Mouse (Mus musculus) megakaryocyte, embryonic 14.5 days (primary cell): ENCODE data around the gene Psd. TPM values are rescaled to one million over a fixed set of nuclear protein-coding genes. Genes with fewer than 3 reads are reported as not detected.

Source experiments
- H3K27me3 ChIP-seq: replicated peaks from 2 replicates; pipeline ENCODE3; 2012; ENCODE audit warnings: inconsistent platforms
- H3K36me3 ChIP-seq: replicated peaks from 2 replicates; pipeline ENCODE3; 2012; ENCODE audit warnings: low read length, inconsistent platforms, mixed read lengths
- H3K4me1 ChIP-seq: 2 replicates; pipeline ENCODE4 v1.6.1; 2012; ENCODE audit warnings: inconsistent platforms
- H3K4me3 ChIP-seq: replicated peaks from 2 replicates; pipeline ENCODE3; 2012; ENCODE audit warnings: moderate library complexity, mild to moderate bottlenecking, inconsistent platforms
- H3K9me3 ChIP-seq: 2 replicates; pipeline ENCODE4 v1.6.1; 2012; ENCODE audit warnings: inconsistent platforms
- FLI1 ChIP-seq: IDR thresholded peaks from 2 replicates; pipeline ENCODE4 v1.6.1; 2012; ENCODE audit warnings: low read length, inconsistent platforms, mixed read lengths
- GATA1 ChIP-seq: IDR thresholded peaks from 3 replicates; pipeline ENCODE4 v1.6.1; 2012; ENCODE audit warnings: mixed read lengths, low read length, inconsistent platforms, borderline replicate concordance
- polyA plus RNA-seq: library from polyadenylated mRNA; stranded (reverse); fragments of >175 nt; gene quantifications from 2 replicates; pipeline ENCODE4 v1.2.3, GENCODE M21; 2012; ENCODE audit warnings: low replicate concordance; ENCODE audit not compliant: insufficient read depth

Psd gene
- polyA plus RNA-seq, 1 experiment, result 0.19 TPM

GRCm38 (mm10) chr19:46306751-46307289 lies 20.1 kb downstream of the Psd start:
- Histone ChIP-seq H3K27me3 (peaks cover 28% of the 10 kb centered on the region), H3K36me3 (peaks cover 49% of the 10 kb centered on the region), H3K4me1 (peaks cover 51% of the 10 kb centered on the region), H3K9me3 (no peaks in the 10 kb centered on the region), H3K4me3 (peak overlapping the region; percentile 100)
- TF ChIP-seq FLI1 (no peak), GATA1 (no peak)

GRCm38 (mm10) chr19:46306268-46306610 lies 20.7 kb downstream of the Psd start:
- TF ChIP-seq FLI1, result no peak
- no peak for TF ChIP-seq GATA1

GRCm38 (mm10) chr19:46305432-46306267 lies 21.3 kb downstream of the Psd start:
- peaks cover 26% of the 10 kb centered on the region for H3K27me3 ChIP-seq
- TF ChIP-seq GATA1 (no peak), FLI1 (no peak)

More at GRCm38 (mm10) chr19:46306268-46306610, 20.7 kb downstream of the Psd start:
- Histone ChIP-seq H3K27me3 (peaks cover 28% of the 10 kb centered on the region), H3K4me1 (peaks cover 51% of the 10 kb centered on the region), H3K36me3 (peaks cover 43% of the 10 kb centered on the region), H3K9me3 (no peaks in the 10 kb centered on the region), H3K4me3 (peak overlapping the region; percentile 100)

GRCm38 (mm10) chr19:46304908-46305333 lies 22.0 kb downstream of the Psd start:
- Histone ChIP-seq H3K4me1 (peaks cover 51% of the 10 kb centered on the region), H3K4me3 (peak overlapping the region; percentile 100), H3K27me3 (peaks cover 27% of the 10 kb centered on the region), H3K36me3 (peaks cover 30% of the 10 kb centered on the region), H3K9me3 (no peaks in the 10 kb centered on the region)
- TF ChIP-seq FLI1 (no peak), GATA1 (no peak)

More at GRCm38 (mm10) chr19:46305432-46306267, 21.3 kb downstream of the Psd start:
- H3K9me3 ChIP-seq, result no peaks in the 10 kb centered on the region
- H3K36me3 ChIP-seq, result peaks cover 37% of the 10 kb centered on the region
- H3K4me3 ChIP-seq, result peak overlapping the region; percentile 100
- peaks cover 51% of the 10 kb centered on the region for H3K4me1 ChIP-seq

- H3K4me1 ChIP-seq, result peaks cover 46% of the 10 kb centered on the region
- H3K36me3 ChIP-seq, result peaks cover 24% of the 10 kb centered on the region
- H3K4me3 ChIP-seq, result peak within 1 kb of the TSS; percentile 100
- H3K9me3 ChIP-seq, result no peaks in the 10 kb centered on the region
- H3K27me3 ChIP-seq, result peaks cover 23% of the 10 kb centered on the region
- TF ChIP-seq FLI1 (no peak), GATA1 (no peak)
Observed at GRCm38 (mm10) chr19:46304216-46304841, 22.6 kb downstream of the Psd start, which contains the start of gene Nfkb2. Nfkb2 (plus strand) TSS chr19:46304320.

GRCm38 (mm10) chr19:46303251-46304215 lies 23.4 kb downstream of the Psd start:
- no peak for TF ChIP-seq FLI1
- no peak for TF ChIP-seq GATA1
- H3K27me3 ChIP-seq, result peaks cover 22% of the 10 kb centered on the region
- peak overlapping the region; percentile 100 for H3K4me3 ChIP-seq
- peaks cover 19% of the 10 kb centered on the region for H3K36me3 ChIP-seq
- peaks cover 38% of the 10 kb centered on the region for H3K4me1 ChIP-seq
- H3K9me3 ChIP-seq, result no peaks in the 10 kb centered on the region

GRCm38 (mm10) chr19:46302551-46302950 lies 24.4 kb downstream of the Psd start:
- peak overlapping the region; percentile 79 for H3K4me3 ChIP-seq
- peaks cover 20% of the 10 kb centered on the region for H3K27me3 ChIP-seq
- TF ChIP-seq FLI1, result no peak
- no peak for TF ChIP-seq GATA1
- H3K9me3 ChIP-seq, result no peaks in the 10 kb centered on the region
- peaks cover 33% of the 10 kb centered on the region for H3K4me1 ChIP-seq
- peaks cover 10% of the 10 kb centered on the region for H3K36me3 ChIP-seq

- Histone ChIP-seq H3K9me3 (no peaks in the 10 kb centered on the region), H3K4me3 (no peak overlapping the region), H3K27me3 (peaks cover 14% of the 10 kb centered on the region), H3K36me3 (no peaks in the 10 kb centered on the region), H3K4me1 (peaks cover 19% of the 10 kb centered on the region)
- no peak for TF ChIP-seq FLI1
- TF ChIP-seq GATA1, result no peak
Observed at GRCm38 (mm10) chr19:46300294-46301045, 26.5 kb downstream of the Psd start.
